Mouse (Mus musculus) spleen, postnatal 10 days (tissue): ENCODE data around the gene Tmem95.

Source experiments
- DNase-seq, 2 experiments: peaks; one replicate each; pipeline ENCODE4 v3.0.0; 2021 to 2022; ENCODE audit warnings: low spot score in 2 of 2

Tmem95 gene

GRCm38 (mm10) chr11:69910781-69911560, 33.2 kb upstream of the Tmem95 start:
- DNase-seq: no peak

- DNase-seq: no peak
Observed at GRCm38 (mm10) chr11:69910177-69910576, 32.4 kb upstream of the Tmem95 start.

- DNase-seq: no peak
Observed at GRCm38 (mm10) chr11:69909174-69909573, 31.4 kb upstream of the Tmem95 start.

GRCm38 (mm10) chr11:69908645-69909044, 30.8 kb upstream of the Tmem95 start:
- no peak for DNase-seq

- DNase-seq: no peak
Observed at GRCm38 (mm10) chr11:69904311-69904710, 26.5 kb upstream of the Tmem95 start.

- DNase-seq: no peak
Observed at GRCm38 (mm10) chr11:69902972-69903371, 25.2 kb upstream of the Tmem95 start.

- peak; percentile 50 to 68 for DNase-seq
Observed at GRCm38 (mm10) chr11:69901993-69902392, 24.2 kb upstream of the Tmem95 start.

- DNase-seq: peak; percentile 90 to 92
Observed at GRCm38 (mm10) chr11:69901406-69901846, 23.6 kb upstream of the Tmem95 start.

- peak; percentile 81 to 89 for DNase-seq
Observed at GRCm38 (mm10) chr11:69900471-69901405, 22.9 kb upstream of the Tmem95 start, which contains the start of the genes 2810408A11Rik and Neurl4. TSS of gene 2810408A11Rik (minus strand) at chr11:69900987. TSS of gene Neurl4 (plus strand) at chr11:69901072.

GRCm38 (mm10) chr11:69899870-69900269, 22.1 kb upstream of the Tmem95 start:
- DNase-seq: no peak

GRCm38 (mm10) chr11:69895291-69895690, 17.5 kb upstream of the Tmem95 start, which contains the start of gene Acap1:
TSS of gene Acap1 (minus strand) at chr11:69895539.
- peak in 1 of 2 experiments; percentile 63 for DNase-seq

- peak in 1 of 2 experiments; percentile 76 for DNase-seq
Observed at GRCm38 (mm10) chr11:69894671-69895070, 16.9 kb upstream of the Tmem95 start.

GRCm38 (mm10) chr11:69891482-69891881, 13.7 kb upstream of the Tmem95 start:
- DNase-seq: peak in 1 of 2 experiments; percentile 68

GRCm38 (mm10) chr11:69886907-69887635, 9.3 kb upstream of the Tmem95 start:
- DNase-seq: no peak

- DNase-seq: no peak
Observed at GRCm38 (mm10) chr11:69884663-69885062, 6.8 kb upstream of the Tmem95 start.

GRCm38 (mm10) chr11:69884240-69884639, 6.4 kb upstream of the Tmem95 start:
- no peak for DNase-seq

- peak in 1 of 2 experiments; percentile 45 for DNase-seq
Observed at GRCm38 (mm10) chr11:69883527-69884151, 5.8 kb upstream of the Tmem95 start.

GRCm38 (mm10) chr11:69883066-69883465, 5.2 kb upstream of the Tmem95 start:
- DNase-seq: peak in 1 of 2 experiments; percentile 79

GRCm38 (mm10) chr11:69881787-69882670, 4.2 kb upstream of the Tmem95 start:
- no peak for DNase-seq
